Mouse (Mus musculus) right cerebral cortex, postnatal 10 days (tissue): ENCODE results near the gene Vmn2r58.
"Not testable (repeated sequence)": the region's sequence is repeated elsewhere in the genome, so short reads cannot be mapped to it uniquely, and the experiment has no call there.

Source experiments
- DNase-seq, 2 experiments: peaks; one replicate each; pipeline ENCODE4 v3.0.0; 2021; ENCODE audit warnings: low spot score in 2 of 2

Vmn2r58 gene

GRCm38 (mm10) chr7:41872612-41873011, at the start of gene Vmn2r58:
Gene Vmn2r58 (minus strand): TSS chr7:41872712.
- not testable (repeated sequence) for DNase-seq
